Mouse (Mus musculus): ENCODE data around the gene Nr2c2. TPM values are rescaled to one million over a fixed set of nuclear protein-coding genes. Genes with fewer than 3 reads are reported as not detected.

Nr2c2 gene
- polyA plus RNA-seq (2015; fragmentation: Nextera tagmentation; extraction: Ambion mirVana), result 13.9 and 14.1 TPM in 2 replicates

GRCm38 (mm10) chr6:92091130-92091591 is at the start of gene Nr2c2:
Gene Nr2c2 (plus strand): TSS chr6:92091390.
- Histone ChIP-seq H3K27me3 (ENCODE audit: insufficient read depth, low read length) (no peaks in the 10 kb centered on the region), H3K4me1 (replicated peaks; ENCODE audit: insufficient read depth, low read length) (peaks cover 12% of the 10 kb centered on the region), H3K36me3 (ENCODE audit: insufficient read depth, low read length) (no peaks in the 10 kb centered on the region), H3K4me3 (replicated peaks; ENCODE audit: low read depth, low read length) (peak within 1 kb of the TSS; percentile 98), H3K4me2 (ENCODE audit: low read length) (peak within 1 kb of the TSS; percentile 78), H3K9me3 (replicated peaks; ENCODE audit: low read length) (no peaks in the 10 kb centered on the region), H3K9ac (ENCODE audit: low read depth, low read length) (peak within 1 kb of the TSS; percentile 100), H3K27ac (peak within 1 kb of the TSS; percentile 100)
- ATAC-seq (replicated peaks; ENCODE audit: low FRiP score, low read depth) (peak; percentile 41), DNase-seq (ENCODE audit: low spot score) (peak; percentile 84)
- no peak for TF ChIP-seq CTCF (IDR thresholded peaks at IDR 0.05; ENCODE audit: low read depth)
- under 1% methylated on average over 50 of the region's 58 CpGs for WGBS

- ATAC-seq (replicated peaks; ENCODE audit: low FRiP score, low read depth), result no peak
- 76% methylated on average over 4 of the region's 4 CpGs for whole genome bisulfite sequencing
- Histone ChIP-seq H3K9me3 (replicated peaks; ENCODE audit: low read length) (no peaks in the 10 kb centered on the region), H3K4me1 (replicated peaks; ENCODE audit: insufficient read depth, low read length) (no peaks in the 10 kb centered on the region), H3K27me3 (ENCODE audit: insufficient read depth, low read length) (no peaks in the 10 kb centered on the region), H3K27ac (no peak overlapping the region), H3K9ac (ENCODE audit: low read depth, low read length) (no peak overlapping the region), H3K4me3 (replicated peaks; ENCODE audit: low read depth, low read length) (no peak overlapping the region), H3K4me2 (ENCODE audit: low read length) (no peak overlapping the region), H3K36me3 (ENCODE audit: insufficient read depth, low read length) (no peaks in the 10 kb centered on the region)
- no peak for DNase-seq (ENCODE audit: low spot score)
- TF ChIP-seq CTCF (IDR thresholded peaks at IDR 0.05; ENCODE audit: low read depth), result no peak
Measured at GRCm38 (mm10) chr6:92042055-92042454, 49.1 kb upstream of the Nr2c2 start.

GRCm38 (mm10) chr6:92042850-92043249 is 48.3 kb upstream of the Nr2c2 start:
- Histone ChIP-seq H3K4me2 (ENCODE audit: low read length) (no peak overlapping the region), H3K9me3 (replicated peaks; ENCODE audit: low read length) (no peaks in the 10 kb centered on the region), H3K4me3 (replicated peaks; ENCODE audit: low read depth, low read length) (no peak overlapping the region), H3K9ac (ENCODE audit: low read depth, low read length) (no peak overlapping the region), H3K27me3 (ENCODE audit: insufficient read depth, low read length) (no peaks in the 10 kb centered on the region), H3K27ac (no peak overlapping the region), H3K4me1 (replicated peaks; ENCODE audit: insufficient read depth, low read length) (no peaks in the 10 kb centered on the region), H3K36me3 (ENCODE audit: insufficient read depth, low read length) (no peaks in the 10 kb centered on the region)
- no peak for TF ChIP-seq CTCF (IDR thresholded peaks at IDR 0.05; ENCODE audit: low read depth)
- DNase-seq (ENCODE audit: low spot score), result no peak
- ATAC-seq (replicated peaks; ENCODE audit: low FRiP score, low read depth), result no peak
- WGBS, result 76% methylated on average over 1 of the region's 1 CpGs

- no peak overlapping the region for H3K9ac ChIP-seq (ENCODE audit: low read depth, low read length)
- no peak overlapping the region for H3K27ac ChIP-seq
- ATAC-seq (replicated peaks; ENCODE audit: low FRiP score, low read depth), result no peak
- peak; percentile 60 for TF ChIP-seq CTCF (IDR thresholded peaks at IDR 0.05; ENCODE audit: low read depth)
- H3K4me1 ChIP-seq (replicated peaks; ENCODE audit: insufficient read depth, low read length), result no peaks in the 10 kb centered on the region
- 58% methylated on average over 2 of the region's 2 CpGs for WGBS
- H3K4me2 ChIP-seq (ENCODE audit: low read length), result no peak overlapping the region
- H3K36me3 ChIP-seq (ENCODE audit: insufficient read depth, low read length), result 0 out of 2 replicates have a peak, but pooled peaks cover 4% of the 10 kb centered on the region
- peak; percentile 31 for DNase-seq (ENCODE audit: low spot score)
- H3K4me3 ChIP-seq (replicated peaks; ENCODE audit: low read depth, low read length), result no peak overlapping the region
- H3K9me3 ChIP-seq (replicated peaks; ENCODE audit: low read length), result no peaks in the 10 kb centered on the region
- no peaks in the 10 kb centered on the region for H3K27me3 ChIP-seq (ENCODE audit: insufficient read depth, low read length)
Measured at GRCm38 (mm10) chr6:92057768-92058167, 33.4 kb upstream of the Nr2c2 start.

- ATAC-seq (replicated peaks; ENCODE audit: low FRiP score, low read depth) (no peak), DNase-seq (ENCODE audit: low spot score) (no peak)
- no peaks in the 10 kb centered on the region for H3K4me1 ChIP-seq (replicated peaks; ENCODE audit: insufficient read depth, low read length)
- H3K9ac ChIP-seq (ENCODE audit: low read depth, low read length), result no peak overlapping the region
- H3K27me3 ChIP-seq (ENCODE audit: insufficient read depth, low read length), result no peaks in the 10 kb centered on the region
- H3K27ac ChIP-seq, result no peak overlapping the region
- 66% methylated on average over 5 of the region's 5 CpGs for WGBS
- no peak overlapping the region for H3K4me3 ChIP-seq (replicated peaks; ENCODE audit: low read depth, low read length)
- no peak overlapping the region for H3K4me2 ChIP-seq (ENCODE audit: low read length)
- no peak for TF ChIP-seq CTCF (IDR thresholded peaks at IDR 0.05; ENCODE audit: low read depth)
- 0 out of 2 replicates have a peak, but pooled peaks cover 4% of the 10 kb centered on the region for H3K36me3 ChIP-seq (ENCODE audit: insufficient read depth, low read length)
- H3K9me3 ChIP-seq (replicated peaks; ENCODE audit: low read length), result no peaks in the 10 kb centered on the region
Measured at GRCm38 (mm10) chr6:92061725-92062124, 29.5 kb upstream of the Nr2c2 start.

- Histone ChIP-seq H3K9ac (ENCODE audit: low read depth, low read length) (no peak overlapping the region), H3K4me3 (replicated peaks; ENCODE audit: low read depth, low read length) (no peak overlapping the region), H3K4me2 (ENCODE audit: low read length) (no peak overlapping the region), H3K27me3 (ENCODE audit: insufficient read depth, low read length) (no peaks in the 10 kb centered on the region), H3K27ac (no peak overlapping the region), H3K9me3 (replicated peaks; ENCODE audit: low read length) (no peaks in the 10 kb centered on the region), H3K36me3 (ENCODE audit: insufficient read depth, low read length) (0 out of 2 replicates have a peak, but pooled peaks cover 4% of the 10 kb centered on the region), H3K4me1 (replicated peaks; ENCODE audit: insufficient read depth, low read length) (no peaks in the 10 kb centered on the region)
- no peak for DNase-seq (ENCODE audit: low spot score)
- ATAC-seq (replicated peaks; ENCODE audit: low FRiP score, low read depth), result no peak
- no peak for TF ChIP-seq CTCF (IDR thresholded peaks at IDR 0.05; ENCODE audit: low read depth)
- WGBS, result 70% methylated on average over 2 of the region's 2 CpGs
Measured at GRCm38 (mm10) chr6:92063452-92063851, 27.7 kb upstream of the Nr2c2 start.

- ATAC-seq (replicated peaks; ENCODE audit: low FRiP score, low read depth), result no peak
- H3K4me1 ChIP-seq (replicated peaks; ENCODE audit: insufficient read depth, low read length), result no peaks in the 10 kb centered on the region
- no peak overlapping the region for H3K4me3 ChIP-seq (replicated peaks; ENCODE audit: low read depth, low read length)
- no peak for DNase-seq (ENCODE audit: low spot score)
- H3K36me3 ChIP-seq (ENCODE audit: insufficient read depth, low read length), result 0 out of 2 replicates have a peak, but pooled peaks cover 4% of the 10 kb centered on the region
- H3K9ac ChIP-seq (ENCODE audit: low read depth, low read length), result no peak overlapping the region
- no peak overlapping the region for H3K27ac ChIP-seq
- H3K4me2 ChIP-seq (ENCODE audit: low read length), result no peak overlapping the region
- 78% methylated on average over 10 of the region's 10 CpGs for WGBS
- TF ChIP-seq CTCF (IDR thresholded peaks at IDR 0.05; ENCODE audit: low read depth), result no peak
- H3K9me3 ChIP-seq (replicated peaks; ENCODE audit: low read length), result no peaks in the 10 kb centered on the region
- no peaks in the 10 kb centered on the region for H3K27me3 ChIP-seq (ENCODE audit: insufficient read depth, low read length)
Measured at GRCm38 (mm10) chr6:92064101-92064500, 27.1 kb upstream of the Nr2c2 start.

Measured in kidney, postnatal 0 days (tissue).